8 mouse cellular contexts compared by ENCODE assay signal in genomic region chr3:90434073-90434730, GRCm38 (mm10). TPM values are rescaled to one million over a fixed set of nuclear protein-coding genes. Genes with fewer than 3 reads are reported as not detected.
A peak's percentile ranks its signal among the peaks of the same experiment; 100 is the strongest.
DNase-seq lines count a peak whose midpoint lies in the region; ATAC-seq lines count a peak whose summit lies in the region.

No protein-coding gene starts in this region.

- no peaks in the 10 kb centered on the region for H3K27me3 ChIP-seq in heart, embryonic 14.5 days (ENCODE audit: control insufficient read depth, insufficient read depth, low read length)
- H3K27me3 ChIP-seq in forebrain, embryonic 10.5 days (ENCODE audit: poor library complexity, severe bottlenecking) = no peaks in the 10 kb centered on the region
- H3K27me3 ChIP-seq in midbrain, embryonic 10.5 days (ENCODE audit: low read depth, poor library complexity, severe bottlenecking) = no peaks in the 10 kb centered on the region

- peak overlapping the region; percentile 66 to 85; a peak in 3 of 4 replicates for H3K4me3 ChIP-seq in heart, embryonic 14.5 days (ENCODE audit: control insufficient read depth in 1 of 2, insufficient read depth in 1 of 2, low read depth in 1 of 2, low read length in 2 of 2)
- H3K4me3 ChIP-seq in forebrain, embryonic 10.5 days = peak overlapping the region; percentile 90
- H3K4me3 ChIP-seq in midbrain, embryonic 10.5 days = peak overlapping the region; percentile 64

- peaks cover 0 to 25% of the 10 kb centered on the region in 2 experiments; a peak in 3 of 4 replicates for H3K4me1 ChIP-seq in heart, embryonic 14.5 days (ENCODE audit: control insufficient read depth in 2 of 2, insufficient read depth in 2 of 2, low read length in 2 of 2)
- H3K4me1 ChIP-seq in forebrain, embryonic 10.5 days = peaks cover 34% of the 10 kb centered on the region
- H3K4me1 ChIP-seq in midbrain, embryonic 10.5 days = peaks cover 30% of the 10 kb centered on the region

- 53% methylated on average over 11 of the region's 11 CpGs for WGBS in heart, embryonic 14.5 days
- WGBS in forebrain, embryonic 10.5 days = 61% methylated on average over 11 of the region's 11 CpGs
- 62% methylated on average over 11 of the region's 11 CpGs for WGBS in midbrain, embryonic 10.5 days

- DNase-seq in heart, adult 9 months (ENCODE audit: low spot score in 2 of 2) = no peak
- no peak for DNase-seq in forebrain, embryonic 10.5 days (ENCODE audit: extremely low spot score, low spot score)
- peak; percentile 33 for DNase-seq in kidney, postnatal 10 days
- no peak for DNase-seq in midbrain, embryonic 10.5 days (ENCODE audit: low spot score)
- no peak for DNase-seq in thymus, postnatal 14 days
- DNase-seq in adrenal gland, postnatal 36 days = no peak

- H3K9me3 ChIP-seq in heart, embryonic 14.5 days (ENCODE audit: control insufficient read depth, low read length) = no peaks in the 10 kb centered on the region
- no peaks in the 10 kb centered on the region for H3K9me3 ChIP-seq in forebrain, embryonic 10.5 days
- no peaks in the 10 kb centered on the region for H3K9me3 ChIP-seq in midbrain, embryonic 10.5 days (replicated peaks)

- 0 out of 2 replicates have a peak, but pooled peaks cover 10% of the 10 kb centered on the region for H3K36me3 ChIP-seq in heart, embryonic 14.5 days (ENCODE audit: control insufficient read depth, insufficient read depth, low read length)
- peaks cover 25% of the 10 kb centered on the region for H3K36me3 ChIP-seq in forebrain, embryonic 10.5 days (replicated peaks)
- peaks cover 20% of the 10 kb centered on the region for H3K36me3 ChIP-seq in midbrain, embryonic 10.5 days

- peak overlapping the region; percentile 82 for H3K4me2 ChIP-seq in heart, embryonic 14.5 days (ENCODE audit: low read length)

- peak overlapping the region; percentile 70 to 96; a peak in 3 of 4 replicates for H3K27ac ChIP-seq in heart, embryonic 14.5 days (replicated peaks in 1 of 2; ENCODE audit: control insufficient read depth in 1 of 2, insufficient read depth in 1 of 2, low read depth in 2 of 2, low read length in 2 of 2)
- H3K27ac ChIP-seq in forebrain, embryonic 10.5 days = peak overlapping the region; percentile 98
- H3K27ac ChIP-seq in midbrain, embryonic 10.5 days (replicated peaks) = peak overlapping the region; percentile 97

- no peak for ATAC-seq in heart, embryonic 14.5 days (ENCODE audit: insufficient number of reproducible peaks, insufficient read depth, low FRiP score, low read depth)
- ATAC-seq in granulocyte monocyte progenitor cell, adult 5-6 weeks (replicated peaks; ENCODE audit: poor library complexity, severe bottlenecking) = no peak

- H3K9ac ChIP-seq in heart, embryonic 14.5 days (ENCODE audit: low read length) = peak overlapping the region; percentile 68

RNA-seq across cellular contexts. Expression of gene Ints3, which starts 0.8 kb away (rescaled TPM):
- polyA plus RNA-seq in heart, embryonic 14.5 days (2014; fragmentation: Nextera tagmentation; extraction: Ambion mirVana) = 21.0 and 22.1 TPM in 2 replicates
- 40.9 and 41.9 TPM in 2 replicates for polyA plus RNA-seq in forebrain, embryonic 10.5 days (2016; fragmentation: Nextera tagmentation; extraction: Ambion mirVana)
- 36.2 and 36.9 TPM in 2 replicates for polyA plus RNA-seq in midbrain, embryonic 10.5 days (2016; fragmentation: Nextera tagmentation; extraction: Ambion mirVana)
- 29.3 and 47.1 TPM in 2 replicates for total RNA-seq in granulocyte monocyte progenitor cell, adult 5-6 weeks (2014; fragmentation: Nextera tagmentation)
- total RNA-seq in granulocyte monocyte progenitor cell, adult 5-6 weeks (2017) = 18.4 and 25.9 TPM in 2 replicates
- 10 to 100 TPM; 79.4 to 89.6 TPM for total RNA-seq in adrenal gland, postnatal 36 days (2021)

RNA-seq across cellular contexts. Expression of gene Npr1, which starts 31.5 kb away (rescaled TPM):
- polyA plus RNA-seq in heart, embryonic 14.5 days (2014; fragmentation: Nextera tagmentation; extraction: Ambion mirVana) = 11.6 and 11.8 TPM in 2 replicates
- polyA plus RNA-seq in forebrain, embryonic 10.5 days (2016; fragmentation: Nextera tagmentation; extraction: Ambion mirVana) = 2.0 and 2.3 TPM in 2 replicates
- 2.9 and 3.3 TPM in 2 replicates for polyA plus RNA-seq in midbrain, embryonic 10.5 days (2016; fragmentation: Nextera tagmentation; extraction: Ambion mirVana)
- 0.82 TPM in 1 of 2 replicates, not detected in the other for total RNA-seq in granulocyte monocyte progenitor cell, adult 5-6 weeks (2014; fragmentation: Nextera tagmentation)
- not detected in 2 replicates for total RNA-seq in granulocyte monocyte progenitor cell, adult 5-6 weeks (2017)
- 100 to 1,000 TPM; 203 to 287 TPM for total RNA-seq in adrenal gland, postnatal 36 days (2021)

RNA-seq across cellular contexts. Expression of gene Ilf2, which starts 41.7 kb away (rescaled TPM):
- 110 and 112 TPM in 2 replicates for polyA plus RNA-seq in heart, embryonic 14.5 days (2014; fragmentation: Nextera tagmentation; extraction: Ambion mirVana)
- polyA plus RNA-seq in forebrain, embryonic 10.5 days (2016; fragmentation: Nextera tagmentation; extraction: Ambion mirVana) = 344 and 355 TPM in 2 replicates
- 343 and 346 TPM in 2 replicates for polyA plus RNA-seq in midbrain, embryonic 10.5 days (2016; fragmentation: Nextera tagmentation; extraction: Ambion mirVana)
- total RNA-seq in granulocyte monocyte progenitor cell, adult 5-6 weeks (2014; fragmentation: Nextera tagmentation) = 120 and 128 TPM in 2 replicates
- total RNA-seq in granulocyte monocyte progenitor cell, adult 5-6 weeks (2017) = 176 and 204 TPM in 2 replicates
- total RNA-seq in adrenal gland, postnatal 36 days (2021) = 10 to 100 TPM; 56.9 to 63.7 TPM

RNA-seq across cellular contexts. Expression of gene Slc27a3, which starts 44.5 kb away (rescaled TPM):
- polyA plus RNA-seq in heart, embryonic 14.5 days (2014; fragmentation: Nextera tagmentation; extraction: Ambion mirVana) = 4.3 and 4.6 TPM in 2 replicates
- 18.8 and 20.9 TPM in 2 replicates for polyA plus RNA-seq in forebrain, embryonic 10.5 days (2016; fragmentation: Nextera tagmentation; extraction: Ambion mirVana)
- polyA plus RNA-seq in midbrain, embryonic 10.5 days (2016; fragmentation: Nextera tagmentation; extraction: Ambion mirVana) = 16.4 and 20.1 TPM in 2 replicates
- total RNA-seq in granulocyte monocyte progenitor cell, adult 5-6 weeks (2014; fragmentation: Nextera tagmentation) = 2.1 and 4.2 TPM in 2 replicates
- total RNA-seq in granulocyte monocyte progenitor cell, adult 5-6 weeks (2017) = 0.88 and 0.99 TPM in 2 replicates
- total RNA-seq in adrenal gland, postnatal 36 days (2021) = 100 to 1,000 TPM; 132 to 156 TPM

RNA-seq across cellular contexts. Expression of gene Snapin, which starts 56.6 kb away (rescaled TPM):
- polyA plus RNA-seq in heart, embryonic 14.5 days (2014; fragmentation: Nextera tagmentation; extraction: Ambion mirVana) = 83.8 and 89.3 TPM in 2 replicates
- polyA plus RNA-seq in forebrain, embryonic 10.5 days (2016; fragmentation: Nextera tagmentation; extraction: Ambion mirVana) = 58.9 and 59.6 TPM in 2 replicates
- 65.5 and 75.1 TPM in 2 replicates for polyA plus RNA-seq in midbrain, embryonic 10.5 days (2016; fragmentation: Nextera tagmentation; extraction: Ambion mirVana)
- total RNA-seq in granulocyte monocyte progenitor cell, adult 5-6 weeks (2014; fragmentation: Nextera tagmentation) = 31.7 and 47.1 TPM in 2 replicates
- 35.5 and 44.1 TPM in 2 replicates for total RNA-seq in granulocyte monocyte progenitor cell, adult 5-6 weeks (2017)
- 10 to 100 TPM; 53.3 to 79.3 TPM for total RNA-seq in adrenal gland, postnatal 36 days (2021)
